Mouse (Mus musculus): ENCODE data around the gene Ror1. TPM values are rescaled to one million over a fixed set of nuclear protein-coding genes. Genes with fewer than 3 reads are reported as not detected.

The Ror1 gene
- polyA plus RNA-seq, 1 experiment from 2014 or later, result 10.5 TPM

GRCm38 (mm10) chr4:100286800-100287199, 191.2 kb downstream of the Ror1 start:
- H3K27me3 ChIP-seq (replicated peaks), result no peaks in the 10 kb centered on the region
- no peak overlapping the region for H3K4me2 ChIP-seq
- no peak overlapping the region for H3K4me3 ChIP-seq
- no peak for ATAC-seq (ENCODE audit: extremely low read depth, insufficient number of reproducible peaks, low FRiP score, low TSS enrichment)
- peaks cover 40% of the 10 kb centered on the region for H3K4me1 ChIP-seq
- no peak overlapping the region for H3K27ac ChIP-seq (replicated peaks)
- 0 out of 2 replicates have a peak, but pooled peaks cover under 1% of the 10 kb centered on the region for H3K36me3 ChIP-seq
- 0 out of 2 replicates have a peak, but pooled peaks cover 2% of the 10 kb centered on the region for H3K9me3 ChIP-seq
- no peak overlapping the region for H3K9ac ChIP-seq

GRCm38 (mm10) chr4:100287829-100288228, 192.2 kb downstream of the Ror1 start:
- no peak overlapping the region for H3K27ac ChIP-seq (replicated peaks)
- no peaks in the 10 kb centered on the region for H3K36me3 ChIP-seq
- WGBS, result 80% methylated on average over 4 of the region's 4 CpGs
- ATAC-seq (ENCODE audit: extremely low read depth, insufficient number of reproducible peaks, low FRiP score, low TSS enrichment), result no peak
- peaks cover 46% of the 10 kb centered on the region for H3K4me1 ChIP-seq
- H3K9me3 ChIP-seq, result no peaks in the 10 kb centered on the region
- no peak overlapping the region for H3K4me2 ChIP-seq
- no peak overlapping the region for H3K4me3 ChIP-seq
- H3K9ac ChIP-seq, result no peak overlapping the region
- H3K27me3 ChIP-seq (replicated peaks), result no peaks in the 10 kb centered on the region

- no peaks in the 10 kb centered on the region for H3K36me3 ChIP-seq
- H3K27me3 ChIP-seq (replicated peaks), result 0 out of 2 replicates have a peak, but pooled peaks cover 6% of the 10 kb centered on the region
- peaks cover 33% of the 10 kb centered on the region for H3K4me1 ChIP-seq
- no peak overlapping the region for H3K4me2 ChIP-seq
- no peak overlapping the region for H3K27ac ChIP-seq (replicated peaks)
- no peak overlapping the region for H3K4me3 ChIP-seq
- WGBS, result 79% methylated on average over 5 of the region's 5 CpGs
- H3K9me3 ChIP-seq, result no peaks in the 10 kb centered on the region
- H3K9ac ChIP-seq, result no peak overlapping the region
- no peak for ATAC-seq (ENCODE audit: extremely low read depth, insufficient number of reproducible peaks, low FRiP score, low TSS enrichment)
Measured at GRCm38 (mm10) chr4:100291015-100291651, 195.5 kb downstream of the Ror1 start.

GRCm38 (mm10) chr4:100297678-100298077, 202.1 kb downstream of the Ror1 start:
- H3K4me3 ChIP-seq, result no peak overlapping the region
- 0 out of 2 replicates have a peak, but pooled peaks cover 18% of the 10 kb centered on the region for H3K27me3 ChIP-seq (replicated peaks)
- no peaks in the 10 kb centered on the region for H3K36me3 ChIP-seq
- H3K9me3 ChIP-seq, result no peaks in the 10 kb centered on the region
- ATAC-seq (ENCODE audit: extremely low read depth, insufficient number of reproducible peaks, low FRiP score, low TSS enrichment), result 0 out of 2 replicates have a peak, but pooled peaks have one; percentile 31
- peak overlapping the region; percentile 46 for H3K4me2 ChIP-seq
- peak overlapping the region; percentile 67 for H3K27ac ChIP-seq (replicated peaks)
- WGBS, result 11% methylated on average over 6 of the region's 6 CpGs
- H3K4me1 ChIP-seq, result peaks cover 76% of the 10 kb centered on the region
- no peak overlapping the region for H3K9ac ChIP-seq

- Histone ChIP-seq H3K36me3 (no peaks in the 10 kb centered on the region), H3K27me3 (replicated peaks) (0 out of 2 replicates have a peak, but pooled peaks cover 22% of the 10 kb centered on the region), H3K9me3 (no peaks in the 10 kb centered on the region), H3K4me3 (no peak overlapping the region), H3K27ac (replicated peaks) (peak overlapping the region; percentile 67; the same call in 1 of the 2 replicates), H3K4me2 (no peak overlapping the region), H3K9ac (no peak overlapping the region), H3K4me1 (peaks cover 68% of the 10 kb centered on the region)
- no peak for ATAC-seq (ENCODE audit: extremely low read depth, insufficient number of reproducible peaks, low FRiP score, low TSS enrichment)
- 48% methylated on average over 5 of the region's 5 CpGs for WGBS
Measured at GRCm38 (mm10) chr4:100298566-100298965, 203.0 kb downstream of the Ror1 start.

- Histone ChIP-seq H3K9me3 (no peaks in the 10 kb centered on the region), H3K27me3 (replicated peaks) (0 out of 2 replicates have a peak, but pooled peaks cover 19% of the 10 kb centered on the region), H3K36me3 (no peaks in the 10 kb centered on the region), H3K4me1 (peaks cover 63% of the 10 kb centered on the region), H3K4me3 (no peak overlapping the region), H3K27ac (replicated peaks) (no peak overlapping the region), H3K9ac (no peak overlapping the region), H3K4me2 (no peak overlapping the region)
- WGBS, result 79% methylated on average over 5 of the region's 5 CpGs
- no peak for ATAC-seq (ENCODE audit: extremely low read depth, insufficient number of reproducible peaks, low FRiP score, low TSS enrichment)
Measured at GRCm38 (mm10) chr4:100300171-100300570, 204.6 kb downstream of the Ror1 start.

- Histone ChIP-seq H3K27me3 (replicated peaks) (0 out of 2 replicates have a peak, but pooled peaks cover 16% of the 10 kb centered on the region), H3K27ac (replicated peaks) (no peak overlapping the region), H3K9ac (no peak overlapping the region), H3K4me2 (no peak overlapping the region), H3K4me1 (peaks cover 60% of the 10 kb centered on the region), H3K4me3 (no peak overlapping the region), H3K36me3 (no peaks in the 10 kb centered on the region), H3K9me3 (no peaks in the 10 kb centered on the region)
- ATAC-seq (ENCODE audit: extremely low read depth, insufficient number of reproducible peaks, low FRiP score, low TSS enrichment), result no peak
- WGBS, result 34% methylated on average over 1 of the region's 1 CpGs
Measured at GRCm38 (mm10) chr4:100301423-100301822, 205.8 kb downstream of the Ror1 start.

- 64% methylated on average over 4 of the region's 4 CpGs for WGBS
- no peak for ATAC-seq (ENCODE audit: extremely low read depth, insufficient number of reproducible peaks, low FRiP score, low TSS enrichment)
- Histone ChIP-seq H3K36me3 (no peaks in the 10 kb centered on the region), H3K9me3 (no peaks in the 10 kb centered on the region), H3K4me2 (no peak overlapping the region), H3K27ac (replicated peaks) (0 out of 2 replicates have a peak overlapping the region, but pooled peaks have one; percentile 14), H3K9ac (no peak overlapping the region), H3K4me3 (no peak overlapping the region), H3K27me3 (replicated peaks) (0 out of 2 replicates have a peak, but pooled peaks cover 7% of the 10 kb centered on the region), H3K4me1 (peaks cover 27% of the 10 kb centered on the region)
Measured at GRCm38 (mm10) chr4:100307365-100307764, 211.8 kb downstream of the Ror1 start.

GRCm38 (mm10) chr4:100311775-100312537, 216.4 kb downstream of the Ror1 start:
- Histone ChIP-seq H3K27me3 (replicated peaks) (0 out of 2 replicates have a peak, but pooled peaks cover 3% of the 10 kb centered on the region), H3K9ac (no peak overlapping the region), H3K27ac (replicated peaks) (no peak overlapping the region), H3K4me2 (no peak overlapping the region), H3K4me3 (no peak overlapping the region), H3K4me1 (peaks cover 25% of the 10 kb centered on the region), H3K36me3 (no peaks in the 10 kb centered on the region), H3K9me3 (no peaks in the 10 kb centered on the region)
- ATAC-seq (ENCODE audit: extremely low read depth, insufficient number of reproducible peaks, low FRiP score, low TSS enrichment), result no peak
- WGBS, result 66% methylated on average over 10 of the region's 10 CpGs

- 63% methylated on average over 1 of the region's 1 CpGs for WGBS
- Histone ChIP-seq H3K27ac (replicated peaks) (no peak overlapping the region), H3K36me3 (no peaks in the 10 kb centered on the region), H3K4me2 (no peak overlapping the region), H3K4me3 (no peak overlapping the region), H3K27me3 (replicated peaks) (no peaks in the 10 kb centered on the region), H3K9me3 (0 out of 2 replicates have a peak, but pooled peaks cover 6% of the 10 kb centered on the region), H3K4me1 (peaks cover 15% of the 10 kb centered on the region; the same call in 1 of the 2 replicates), H3K9ac (no peak overlapping the region)
- no peak for ATAC-seq (ENCODE audit: extremely low read depth, insufficient number of reproducible peaks, low FRiP score, low TSS enrichment)
Measured at GRCm38 (mm10) chr4:100315066-100315465, 219.5 kb downstream of the Ror1 start.

GRCm38 (mm10) chr4:100321758-100322157, 226.2 kb downstream of the Ror1 start:
- Histone ChIP-seq H3K4me2 (no peak overlapping the region), H3K9me3 (0 out of 2 replicates have a peak, but pooled peaks cover 6% of the 10 kb centered on the region), H3K9ac (peak overlapping the region; percentile 52; the same call in 1 of the 2 replicates), H3K4me1 (peaks cover 31% of the 10 kb centered on the region), H3K27ac (replicated peaks) (peak overlapping the region; percentile 62), H3K4me3 (no peak overlapping the region), H3K36me3 (no peaks in the 10 kb centered on the region), H3K27me3 (replicated peaks) (no peaks in the 10 kb centered on the region)
- ATAC-seq (ENCODE audit: extremely low read depth, insufficient number of reproducible peaks, low FRiP score, low TSS enrichment), result no peak
- 28% methylated on average over 6 of the region's 6 CpGs for WGBS

Data from heart, embryonic 13.5 days (tissue).